Mouse (Mus musculus) ES-Bruce4 (cell line): ENCODE measurements around the gene Zyg11b.

Experiments used
- CTCF ChIP-seq: IDR thresholded peaks from one replicate; pipeline ENCODE4 v1.8.1; 2011; ENCODE audit warnings: low read depth, low read length
- EP300 ChIP-seq: IDR thresholded peaks from 2 replicates; pipeline ENCODE4 v1.6.1; 2011; ENCODE audit warnings: low read depth, low read length; ENCODE audit not compliant: insufficient read depth
- POLR2A ChIP-seq: IDR thresholded peaks from one replicate; pipeline ENCODE4 v1.8.1; 2011; ENCODE audit warnings: low read length; ENCODE audit not compliant: insufficient read depth

- TF ChIP-seq POLR2A = no peak
- TF ChIP-seq CTCF = no peak
- no peak for TF ChIP-seq EP300
Observed at GRCm38 (mm10) chr4:108335413-108335812, 34.5 kb upstream of the Zyg11b start.
